Mouse (Mus musculus): ENCODE results near the gene Mks1. TPM values are rescaled to one million over a fixed set of nuclear protein-coding genes. Genes with fewer than 3 reads are reported as not detected.

Gene Mks1
- polyA plus RNA-seq, 1 experiment, result 9.0 TPM

- 76% methylated on average over 2 of the region's 2 CpGs for WGBS
- DNase-seq (ENCODE audit: low read depth, low spot score), result no peak
Measured at GRCm38 (mm10) chr11:87870096-87870495, 17.1 kb downstream of the Mks1 start.

GRCm38 (mm10) chr11:87871766-87872165, 18.8 kb downstream of the Mks1 start:
- WGBS, result 29% methylated on average over 8 of the region's 8 CpGs
- no peak for DNase-seq (ENCODE audit: low read depth, low spot score)

- WGBS, result 77% methylated on average over 6 of the region's 6 CpGs
- DNase-seq (ENCODE audit: low read depth, low spot score), result no peak
Measured at GRCm38 (mm10) chr11:87875436-87875835, 22.4 kb downstream of the Mks1 start, which contains the start of gene Epx. Gene Epx, minus strand, starts transcription at chr11:87875536.

GRCm38 (mm10) chr11:87879826-87880225, 26.8 kb downstream of the Mks1 start:
- no peak for DNase-seq (ENCODE audit: low read depth, low spot score)
- WGBS, result 15% methylated on average over 9 of the region's 9 CpGs

GRCm38 (mm10) chr11:87881714-87882113, 28.7 kb downstream of the Mks1 start:
- no peak for DNase-seq (ENCODE audit: low read depth, low spot score)
- WGBS, result 71% methylated on average over 4 of the region's 4 CpGs

GRCm38 (mm10) chr11:87883493-87883892, 30.5 kb downstream of the Mks1 start:
- no peak for DNase-seq (ENCODE audit: low read depth, low spot score)
- WGBS, result 45% methylated on average over 5 of the region's 5 CpGs

- 77% methylated on average over 5 of the region's 5 CpGs for whole genome bisulfite sequencing
- DNase-seq (ENCODE audit: low read depth, low spot score), result no peak
Measured at GRCm38 (mm10) chr11:87884856-87885255, 31.8 kb downstream of the Mks1 start.

GRCm38 (mm10) chr11:87892168-87892567, 39.2 kb downstream of the Mks1 start, which contains the start of gene Olfr462:
Gene Olfr462, minus strand, starts transcription at chr11:87892268.
- 92% methylated on average over 6 of the region's 6 CpGs for WGBS

GRCm38 (mm10) chr11:87897287-87897686, 44.3 kb downstream of the Mks1 start, which contains the start of gene Olfr463:
Gene Olfr463, minus strand, starts transcription at chr11:87897387.
- DNase-seq (ENCODE audit: low read depth, low spot score), result no peak

More at GRCm38 (mm10) chr11:87892168-87892567, 39.2 kb downstream of the Mks1 start, which contains the start of gene Olfr462:
- no peak for DNase-seq (ENCODE audit: low read depth, low spot score)

GRCm38 (mm10) chr11:87904331-87904730, 51.3 kb downstream of the Mks1 start:
- WGBS, result 69% methylated on average over 3 of the region's 3 CpGs
- no peak for DNase-seq (ENCODE audit: low read depth, low spot score)

Other genes with a start within 250 kb of the Mks1 start
- gene Hsf5, start 236.1 kb upstream of the Mks1 start, polyA plus RNA-seq (2012; rRNA removed), result 0.04 and 0.19 TPM in 2 replicates
- gene Rnf43, start 190.5 kb upstream of the Mks1 start, polyA plus RNA-seq (2012; rRNA removed), result 11.2 and 16.2 TPM in 2 replicates
- 67.4 and 76.6 TPM in 2 replicates for gene Supt4a, start 115.7 kb upstream of the Mks1 start, polyA plus RNA-seq (2012; rRNA removed)
- gene Tspoap1, start 92.7 kb upstream of the Mks1 start, polyA plus RNA-seq (2012; rRNA removed), result 0.81 and 1.0 TPM in 2 replicates
- 0.06 and 0.08 TPM in 2 replicates for gene Mpo, start 59.6 kb upstream of the Mks1 start, polyA plus RNA-seq (2012; rRNA removed)
- 0.07 and 0.17 TPM in 2 replicates for gene Lpo, start 24.9 kb upstream of the Mks1 start, polyA plus RNA-seq (2012; rRNA removed)
- 0.20 and 0.26 TPM in 2 replicates for gene Epx, start 22.3 kb downstream of the Mks1 start, polyA plus RNA-seq (2012; rRNA removed)
- not detected in 2 replicates for gene Olfr462, start 39.1 kb downstream of the Mks1 start, polyA plus RNA-seq (2012; rRNA removed)
- gene Olfr463, start 44.2 kb downstream of the Mks1 start, polyA plus RNA-seq (2012; rRNA removed), result not detected in 2 replicates
- gene Olfr464, start 67.8 kb downstream of the Mks1 start, polyA plus RNA-seq (2012; rRNA removed), result not detected in 2 replicates
- 71.1 and 101 TPM in 2 replicates for gene Dynll2, start 134.3 kb downstream of the Mks1 start, polyA plus RNA-seq (2012; rRNA removed)
- gene Srsf1, start 194.2 kb downstream of the Mks1 start, polyA plus RNA-seq (2012; rRNA removed), result 54.8 and 81.0 TPM in 2 replicates
- gene Vezf1, start 215.1 kb downstream of the Mks1 start, polyA plus RNA-seq (2012; rRNA removed), result 9.8 and 13.7 TPM in 2 replicates
- 11.2 and 13.0 TPM in 2 replicates for gene Cuedc1, start 244.8 kb downstream of the Mks1 start, polyA plus RNA-seq (2012; rRNA removed)

Data from large intestine, adult 2 months (tissue).